Mouse (Mus musculus) layer of hippocampus, postnatal 25 days (tissue): ENCODE results near the gene Atxn7l1. TPM values are rescaled to one million over a fixed set of nuclear protein-coding genes. Genes with fewer than 3 reads are reported as not detected.

ENCODE experiments used
- DNase-seq, 2 experiments: peaks; one replicate each; pipeline ENCODE4 v3.0.0; 2022; ENCODE audit warnings: mixed read lengths in 2 of 2, low spot score in 1 of 2; ENCODE audit errors: extremely low spot score in 1 of 2
- total RNA-seq, 2 experiments: library from RNA; stranded (reverse); gene quantifications; 2 replicates each; pipeline ENCODE4 v1.2.3; 2021

The Atxn7l1 gene
- total RNA-seq, 2 experiments from 2014 or later: 47.3 to 56.3 TPM

DNA sequence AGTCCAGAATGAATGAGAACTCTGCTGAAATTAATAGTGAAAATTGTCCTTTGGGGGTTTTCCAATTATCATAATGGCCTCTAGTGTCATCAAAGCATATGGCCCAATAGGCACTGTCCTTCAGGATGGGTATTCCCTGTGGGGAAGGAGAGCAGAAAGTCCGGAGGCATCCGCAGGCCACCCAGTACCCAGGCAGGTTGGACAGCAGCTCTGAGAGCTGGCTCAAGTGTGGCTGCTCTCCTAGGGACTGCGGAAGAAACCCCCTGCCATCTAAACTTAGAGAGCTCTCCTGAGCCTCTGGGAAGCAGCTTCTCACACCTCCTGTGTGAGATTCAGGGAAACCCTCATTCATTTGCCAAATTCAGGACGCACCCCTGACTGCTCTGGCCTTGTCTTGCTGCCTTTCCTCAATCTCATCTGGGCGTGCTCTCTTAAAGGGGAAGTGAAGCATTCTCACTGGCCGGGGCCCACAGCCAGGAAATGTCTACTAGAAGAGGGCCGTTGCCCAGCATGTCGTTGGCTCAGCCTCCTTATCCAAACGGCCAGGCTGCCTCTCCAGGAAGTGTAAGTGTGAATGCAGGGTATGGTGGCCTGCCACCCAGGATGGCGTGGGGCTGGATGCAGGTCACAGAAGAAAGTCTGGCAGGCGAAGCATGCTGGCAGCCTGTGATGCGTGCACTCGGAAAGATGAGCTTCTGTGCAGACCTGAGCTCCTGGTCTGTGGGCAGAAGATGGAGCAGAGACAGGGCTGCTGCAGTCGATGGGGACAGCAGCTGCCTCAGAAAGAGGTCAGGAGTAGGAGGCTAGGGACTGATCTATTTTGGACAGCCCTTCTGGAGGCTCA lies 166.6 kb downstream of the Atxn7l1 start:
- peak; percentile 33 for DNase-seq

DNA sequence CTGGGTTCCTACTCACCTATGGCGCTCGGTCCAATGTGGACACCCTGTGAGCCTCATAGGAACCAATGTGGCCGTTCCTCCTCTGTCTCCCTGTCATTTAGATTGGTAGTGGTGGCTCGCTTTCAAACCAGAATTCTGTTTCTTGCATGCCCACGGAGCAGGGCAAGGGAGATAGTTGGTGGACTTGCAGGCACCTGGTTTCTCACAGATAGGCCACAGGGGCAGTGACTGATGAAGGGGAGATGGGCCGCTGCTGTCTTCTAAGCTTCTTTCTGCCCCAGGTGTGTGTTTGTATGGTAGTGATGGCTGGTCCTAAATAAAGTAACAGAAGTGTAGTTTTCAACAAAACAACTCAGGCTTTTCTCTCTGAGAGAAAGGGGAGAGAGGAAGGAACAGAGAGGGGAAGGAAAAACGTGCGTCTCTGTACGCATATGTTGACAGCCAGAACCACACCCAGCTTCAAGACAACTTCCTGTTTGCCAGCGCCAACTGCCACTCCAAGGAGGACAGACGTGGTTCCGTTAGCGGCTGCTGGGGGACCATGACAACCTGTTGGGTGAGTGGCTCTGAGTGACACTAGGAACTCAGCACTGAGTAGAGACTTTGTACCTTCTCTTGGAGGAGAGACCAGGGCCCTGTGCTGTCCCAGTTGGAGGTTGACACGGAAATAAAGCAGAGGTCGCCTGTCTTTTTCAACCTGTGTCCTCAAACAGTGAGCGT lies 167.6 kb downstream of the Atxn7l1 start:
- no peak for DNase-seq

GRCm38 (mm10) chr12:33315804-33316203 lies 168.3 kb downstream of the Atxn7l1 start:
- no peak for DNase-seq

- no peak for DNase-seq
Observed at GRCm38 (mm10) chr12:33317792-33318530, 170.5 kb downstream of the Atxn7l1 start.

DNA sequence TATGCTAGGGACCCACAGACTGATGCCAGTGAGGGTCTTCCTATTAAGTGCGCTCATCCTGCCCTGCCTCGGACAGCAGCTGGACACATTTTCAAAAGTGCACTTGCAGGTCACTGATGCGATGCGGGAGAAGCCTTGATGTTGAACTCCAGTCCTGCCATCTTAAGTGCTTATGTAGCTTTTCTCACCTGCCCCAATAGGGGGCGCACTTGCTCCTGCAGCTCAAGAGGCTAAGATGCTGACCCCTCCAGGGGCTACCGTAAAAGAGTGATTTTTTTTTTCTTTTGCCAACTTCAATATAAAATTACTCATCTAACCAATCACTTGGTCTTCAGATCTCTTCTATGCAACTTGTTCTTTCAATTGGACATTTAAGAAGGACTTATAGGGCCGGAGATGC lies 175.1 kb downstream of the Atxn7l1 start:
- DNase-seq: no peak

- DNase-seq: no peak
Observed at GRCm38 (mm10) chr12:33323821-33324220, 176.3 kb downstream of the Atxn7l1 start.

DNA sequence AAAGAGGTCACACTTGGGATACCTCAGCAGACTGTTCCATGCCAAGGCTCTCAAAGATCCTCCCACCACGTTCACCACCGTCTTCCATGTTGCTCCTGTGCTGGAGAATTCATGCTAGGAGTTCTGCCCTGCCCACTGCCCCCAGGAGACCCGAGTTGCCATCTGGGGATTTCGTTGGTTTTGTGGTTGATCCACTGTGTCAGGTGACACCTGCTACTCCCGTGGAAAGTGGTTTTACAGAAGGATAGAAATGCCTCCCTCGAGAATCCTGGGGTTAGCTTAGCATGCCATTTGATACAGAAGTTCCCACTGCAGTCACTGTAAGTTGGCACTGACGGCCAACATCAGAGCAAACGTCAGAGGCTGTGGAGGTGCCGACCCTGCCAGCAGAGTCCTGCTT lies 177.9 kb downstream of the Atxn7l1 start:
- DNase-seq: no peak

DNA sequence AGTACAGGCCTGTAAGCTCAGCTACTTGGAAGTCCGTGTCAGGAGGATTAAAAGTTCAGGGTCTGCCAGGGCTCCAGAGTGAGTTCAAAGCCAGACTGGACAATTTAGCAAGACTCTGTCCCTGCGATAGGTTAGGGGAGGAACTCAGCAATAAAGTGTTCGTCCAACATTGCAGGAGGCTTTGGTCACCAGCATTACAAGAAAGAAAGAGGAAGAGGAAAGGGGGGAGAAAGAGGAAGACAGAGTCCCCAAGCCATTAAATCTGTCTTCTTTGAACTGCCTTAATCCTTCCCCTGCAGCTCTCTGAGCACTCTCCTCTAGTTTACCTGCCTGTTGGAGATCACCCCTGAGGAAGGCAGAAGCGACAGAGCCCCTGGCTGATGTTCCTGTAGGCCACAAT lies 184.6 kb downstream of the Atxn7l1 start:
- no peak for DNase-seq

- DNase-seq: no peak
Observed at GRCm38 (mm10) chr12:33332796-33333195, 185.3 kb downstream of the Atxn7l1 start.

DNA sequence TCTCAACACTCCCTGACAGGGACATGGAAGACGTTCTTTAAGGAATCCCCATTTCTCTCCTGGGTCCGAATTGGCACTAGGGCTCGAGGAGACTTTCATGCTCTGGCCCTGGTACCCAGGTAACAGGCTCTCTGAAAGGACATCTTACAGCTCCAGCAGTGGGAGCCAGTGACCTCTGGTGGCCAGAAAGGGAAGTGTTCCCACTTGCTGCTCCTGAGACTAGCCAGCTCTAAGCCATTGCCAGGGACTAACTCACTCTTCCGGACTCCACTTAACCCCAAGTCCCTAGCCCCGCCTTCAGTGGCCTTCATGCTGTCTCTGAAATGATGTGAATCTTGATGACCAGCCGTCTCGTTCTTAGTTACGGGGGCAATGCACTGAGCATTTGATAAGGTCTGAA lies 186.4 kb downstream of the Atxn7l1 start:
- DNase-seq: peak; percentile 71 to 93

DNA sequence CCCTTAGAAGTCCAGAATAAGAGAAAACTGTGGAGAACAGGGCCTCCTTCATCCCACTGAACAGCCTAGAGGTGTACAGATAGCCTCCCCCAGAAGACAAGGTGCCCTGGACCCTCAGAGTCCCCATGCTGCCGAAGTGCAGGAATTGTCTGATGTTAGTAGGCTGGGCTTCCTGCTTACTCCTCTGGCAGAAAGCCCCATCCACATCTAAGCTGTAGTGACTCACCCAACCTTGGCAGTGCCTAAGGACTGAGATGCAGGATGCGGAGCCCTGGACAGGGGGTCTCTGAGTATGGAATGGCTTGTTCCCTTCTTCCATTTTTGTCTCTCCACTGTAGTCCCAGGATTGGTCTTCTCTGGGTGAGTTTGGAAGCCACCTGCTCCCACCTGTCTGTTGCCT lies 187.0 kb downstream of the Atxn7l1 start:
- no peak for DNase-seq

DNA sequence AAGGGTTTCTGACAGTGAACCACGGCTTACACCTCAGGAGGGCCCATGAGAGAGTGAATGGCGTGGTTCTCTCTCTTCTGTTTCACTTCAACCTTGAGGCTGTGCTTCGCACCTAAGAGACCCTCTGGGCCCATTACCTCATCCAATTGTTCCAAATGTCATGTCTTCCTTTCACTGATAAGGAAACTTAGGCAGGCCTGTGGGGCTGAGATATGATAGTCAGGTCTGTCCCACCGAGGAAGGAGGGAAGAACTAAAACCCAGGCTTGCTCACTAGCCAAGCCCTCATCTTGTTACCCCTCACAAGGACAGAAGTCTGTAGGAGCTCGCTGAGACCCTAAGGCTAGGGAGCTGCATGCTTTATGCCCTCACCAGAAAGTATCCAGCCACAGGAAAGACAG lies 187.5 kb downstream of the Atxn7l1 start:
- DNase-seq: no peak

DNA sequence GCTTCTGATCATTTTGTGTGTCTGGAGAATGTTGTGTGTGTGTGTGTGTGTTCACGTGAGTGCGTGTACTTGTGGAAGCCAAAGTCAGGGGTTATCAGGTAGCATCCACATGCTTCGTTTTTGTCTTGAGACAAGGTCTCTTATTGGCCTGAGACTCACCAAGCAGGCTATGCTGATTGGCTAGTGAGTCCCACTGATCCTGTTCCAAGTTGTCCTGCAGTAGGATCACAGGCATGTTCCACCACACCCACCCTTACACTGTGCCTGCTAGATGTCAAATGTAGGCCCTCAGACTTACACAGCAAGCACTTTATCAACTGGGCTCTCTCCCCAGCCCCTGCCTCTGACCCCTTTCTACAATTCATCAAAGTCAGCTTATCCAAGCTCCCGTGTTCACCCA lies 187.9 kb downstream of the Atxn7l1 start:
- no peak for DNase-seq

DNA sequence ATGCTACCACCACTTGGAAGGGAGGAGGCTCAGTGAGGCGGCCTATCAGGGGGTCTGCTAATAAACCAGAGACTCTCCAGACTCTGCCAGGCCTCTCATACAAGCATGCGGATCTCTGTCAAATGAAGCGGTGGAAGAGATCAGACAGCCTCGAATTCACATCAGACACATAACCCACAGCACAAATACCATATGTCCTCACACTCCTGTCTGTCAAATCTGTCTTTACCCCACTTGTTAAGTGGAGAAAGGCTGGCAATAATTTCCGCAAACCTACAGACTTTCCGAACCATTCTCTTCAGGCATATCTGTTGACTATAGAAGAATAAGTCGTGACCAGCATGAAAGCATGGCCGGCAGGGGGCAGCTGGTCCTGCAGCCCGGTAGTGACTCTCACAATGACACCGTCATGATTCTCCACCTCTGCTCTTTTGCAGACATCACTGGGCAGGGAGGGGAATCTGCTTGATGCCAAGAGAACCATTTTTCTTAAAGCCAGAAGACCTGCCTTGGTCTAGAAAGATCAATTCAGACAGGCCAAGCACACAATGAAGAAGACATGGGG lies 189.2 kb downstream of the Atxn7l1 start:
- DNase-seq: no peak

DNA sequence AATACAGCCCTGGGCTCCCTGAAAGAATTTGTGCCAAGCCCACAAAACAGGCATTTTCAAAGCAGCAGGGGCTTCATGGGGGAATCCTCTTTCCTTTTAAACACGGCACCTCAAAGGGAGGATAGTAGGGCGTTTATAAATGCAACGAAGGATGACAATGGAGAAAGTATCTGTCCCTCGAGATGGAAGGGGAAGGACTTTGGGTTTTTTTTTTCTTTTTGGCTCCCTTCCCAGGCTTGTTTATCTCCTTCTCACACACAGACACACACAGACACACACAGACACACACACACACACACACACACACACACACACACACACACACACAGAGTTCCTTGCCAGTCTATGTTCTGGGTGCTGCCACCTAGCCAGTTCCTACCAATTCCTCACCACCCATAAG lies 189.8 kb downstream of the Atxn7l1 start:
- DNase-seq: no peak

DNA sequence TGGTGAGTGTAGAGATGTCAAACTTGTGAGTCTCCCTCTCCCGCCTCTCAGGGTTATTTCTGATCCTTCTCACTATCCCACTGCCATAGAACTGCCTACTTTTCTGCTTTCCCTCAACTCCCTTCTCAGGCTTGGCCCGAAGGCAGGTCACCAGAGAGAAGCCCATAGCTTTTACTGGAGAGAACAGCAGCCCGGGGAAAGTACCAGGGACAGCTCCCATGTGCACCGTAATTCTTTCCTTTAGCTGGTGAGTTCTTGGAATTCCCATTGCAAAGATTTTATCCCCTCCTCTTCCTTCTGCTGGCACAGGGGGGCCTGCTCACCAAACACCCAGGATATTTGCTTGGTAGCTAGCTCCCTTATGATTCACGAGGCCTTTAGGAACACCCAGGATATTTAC lies 190.7 kb downstream of the Atxn7l1 start:
- DNase-seq: no peak

GRCm38 (mm10) chr12:33339822-33340221 lies 192.3 kb downstream of the Atxn7l1 start:
- DNase-seq: no peak

GRCm38 (mm10) chr12:33340698-33341097 lies 193.2 kb downstream of the Atxn7l1 start:
- DNase-seq: no peak

DNA sequence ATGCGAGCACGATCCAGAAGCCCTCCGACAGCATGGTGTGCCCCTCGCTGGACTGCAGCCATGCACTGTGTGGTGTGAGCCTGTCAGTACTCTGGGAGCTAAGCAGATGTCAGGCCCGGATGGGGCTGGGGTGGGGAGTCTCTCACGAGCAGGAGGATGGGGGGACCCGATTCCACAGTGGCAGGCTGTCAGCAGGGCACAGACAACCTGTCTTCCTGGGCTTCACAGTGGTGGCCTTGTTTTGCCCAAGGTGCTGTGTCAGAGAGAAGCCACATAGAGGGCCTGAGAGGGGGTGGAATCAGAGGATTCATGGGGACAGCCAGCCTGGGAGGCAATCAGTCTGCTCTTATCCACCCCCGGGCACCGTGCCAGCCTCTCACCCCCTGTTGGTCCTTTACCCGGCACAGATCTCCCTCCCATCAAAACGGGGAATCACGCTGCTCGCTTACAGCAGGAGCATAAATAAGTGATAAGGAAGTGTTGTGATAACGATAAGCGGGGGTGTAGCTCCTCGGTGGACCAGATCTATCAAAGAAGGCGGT lies 193.9 kb downstream of the Atxn7l1 start:
- DNase-seq: peak in 1 of 2 experiments; percentile 56

GRCm38 (mm10) chr12:33344970-33345772 lies 197.7 kb downstream of the Atxn7l1 start:
- no peak for DNase-seq
